Mouse (Mus musculus) c-Kit-positive CD71-positive TER-119-negative erythroid progenitor cells, embryonic 14.5 days (primary cell): ENCODE results near the gene Krtap8-1.

Experiments
- DNase-seq: peaks from one replicate; pipeline ENCODE4 v3.0.0-alpha.2; 2013; ENCODE audit warnings: low read depth

Gene Krtap8-1

DNA sequence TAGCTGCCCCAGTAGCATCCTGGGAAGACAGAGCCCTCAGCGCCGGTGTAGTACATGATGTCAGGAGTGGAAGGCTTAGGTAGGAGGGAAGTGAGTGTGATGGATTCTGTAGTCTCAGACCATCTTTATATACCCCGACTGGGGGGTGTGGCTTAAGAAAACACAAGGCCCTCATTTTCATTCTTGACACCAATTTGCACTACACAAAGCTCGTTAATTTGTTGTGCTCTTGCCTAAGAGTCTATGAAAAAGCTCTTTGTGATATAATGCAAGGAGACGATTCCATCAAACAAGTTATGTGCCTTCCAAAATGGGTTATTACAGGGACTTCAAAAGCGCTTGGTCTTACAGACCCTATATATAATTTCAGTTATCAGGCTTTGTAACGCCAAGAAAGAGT lies at the start of gene Krtap8-1:
TSS of gene Krtap8-1 (minus strand) at position 101 of the 400 bp plus-strand sequence.
- no peak for DNase-seq

DNA sequence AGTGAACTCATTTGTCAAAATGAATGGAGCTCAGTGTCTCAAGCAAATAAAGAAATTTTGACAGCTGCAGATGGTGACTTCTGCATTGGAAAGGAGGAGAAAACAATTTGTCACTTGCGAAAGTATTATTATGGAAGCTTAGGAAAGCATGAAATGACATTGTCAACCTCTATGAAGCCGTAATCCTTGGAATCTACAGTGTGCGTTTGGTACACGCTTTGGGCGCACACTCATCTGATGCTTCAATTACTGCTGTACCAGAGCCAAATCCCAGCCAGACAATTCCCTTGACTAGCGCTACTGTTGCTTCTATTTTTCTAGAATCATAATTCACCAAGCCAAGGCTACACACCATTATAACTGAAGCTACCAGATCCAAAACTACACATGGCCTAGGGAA lies 49.6 kb upstream of the Krtap8-1 start:
- no peak for DNase-seq

DNA sequence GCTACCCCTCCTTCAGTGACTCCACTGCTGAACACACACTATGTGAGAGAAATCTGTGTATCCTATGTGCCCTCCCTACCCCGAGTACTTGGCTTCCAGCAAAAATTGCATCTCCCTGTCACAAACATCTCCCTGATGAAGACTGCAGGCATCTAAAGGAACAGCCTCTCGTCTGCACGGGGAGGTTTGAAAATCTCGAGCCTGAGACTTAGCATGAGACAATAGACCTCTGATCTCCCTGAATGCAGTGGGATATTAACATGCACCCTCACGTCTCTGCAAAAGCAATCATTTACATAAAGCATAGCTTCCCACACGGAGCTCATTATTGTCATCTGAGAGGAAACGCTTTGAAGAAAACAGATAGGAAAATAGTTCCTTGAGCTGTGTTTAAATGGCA lies 42.8 kb upstream of the Krtap8-1 start:
- DNase-seq, result no peak

DNA sequence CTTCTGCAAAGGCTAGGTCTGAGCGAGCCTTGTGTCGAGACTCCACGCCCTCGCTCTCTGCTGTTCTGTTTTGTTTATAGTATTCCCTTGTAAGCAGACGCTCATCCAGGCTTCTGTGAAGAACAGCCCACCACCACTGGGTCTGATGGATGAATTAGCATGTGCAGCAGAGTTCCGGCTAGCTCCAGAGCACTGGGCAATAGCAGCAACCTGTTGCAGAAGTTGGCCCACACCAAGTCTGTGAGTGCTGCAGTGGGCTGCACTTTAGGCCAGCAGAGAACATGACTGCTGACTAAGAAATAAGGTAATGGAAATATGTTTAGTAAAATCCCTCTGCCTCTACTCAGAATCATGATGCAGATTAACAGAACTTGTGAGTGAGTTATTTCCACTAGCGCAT lies 42.1 kb upstream of the Krtap8-1 start:
- no peak for DNase-seq

DNA sequence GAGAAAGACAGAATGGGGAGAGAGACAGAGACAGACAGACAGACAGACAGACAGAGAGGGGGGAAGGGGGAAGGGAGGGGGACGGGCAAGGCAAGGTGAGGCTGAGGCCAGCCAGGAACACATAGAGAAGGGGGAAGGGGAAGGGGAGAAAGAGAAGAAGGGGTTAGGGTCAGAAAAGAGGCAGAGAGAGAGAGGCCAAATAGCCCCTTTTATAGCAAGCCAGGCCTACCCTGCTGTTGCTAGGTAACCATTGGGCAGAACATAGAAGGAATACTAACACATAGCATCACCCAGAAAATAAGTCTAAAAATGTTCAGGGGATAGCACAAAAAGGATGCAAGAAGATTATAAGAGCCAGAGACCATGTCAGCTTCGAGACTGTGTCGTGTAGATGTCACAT lies 40.6 kb upstream of the Krtap8-1 start:
- no peak for DNase-seq

DNA sequence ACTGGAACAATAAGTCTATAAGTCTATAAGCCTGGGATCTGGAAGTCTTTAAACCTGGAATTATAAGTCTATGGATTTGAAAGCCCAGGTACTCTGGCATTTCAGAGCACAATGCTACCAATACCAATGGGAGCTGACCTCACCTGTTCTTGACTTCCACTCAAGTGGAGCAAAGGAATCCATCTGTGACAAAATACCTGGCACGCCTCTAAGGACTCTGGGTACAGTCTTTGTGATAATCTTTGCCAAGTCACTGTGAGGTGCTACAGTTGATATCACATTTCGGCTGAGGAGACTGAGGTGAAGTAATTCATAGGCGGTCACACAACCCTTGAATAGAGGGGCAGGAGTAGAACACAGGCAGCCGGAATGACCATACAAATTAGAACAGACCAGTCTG lies 33.2 kb upstream of the Krtap8-1 start:
- DNase-seq, result no peak

DNA sequence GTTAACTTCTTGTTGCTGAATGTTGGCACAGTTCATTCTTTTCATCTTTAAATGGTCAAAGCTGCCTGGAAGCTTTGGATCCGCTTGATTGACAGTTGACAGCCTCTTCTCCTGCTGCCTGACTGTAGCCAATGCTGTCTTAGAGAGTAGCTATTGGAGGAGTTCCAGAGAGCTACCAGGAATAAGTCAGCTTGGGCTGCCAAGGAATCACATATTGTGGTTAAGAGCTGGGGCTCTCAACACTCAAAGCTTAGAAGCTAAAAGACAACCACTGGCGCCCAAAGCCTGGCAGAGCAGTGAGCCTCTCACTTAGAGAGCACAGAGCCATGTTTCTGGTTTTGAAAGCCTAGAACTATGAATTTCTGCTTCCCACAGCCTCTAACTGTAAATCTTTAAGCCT lies 32.8 kb upstream of the Krtap8-1 start:
- no peak for DNase-seq

DNA sequence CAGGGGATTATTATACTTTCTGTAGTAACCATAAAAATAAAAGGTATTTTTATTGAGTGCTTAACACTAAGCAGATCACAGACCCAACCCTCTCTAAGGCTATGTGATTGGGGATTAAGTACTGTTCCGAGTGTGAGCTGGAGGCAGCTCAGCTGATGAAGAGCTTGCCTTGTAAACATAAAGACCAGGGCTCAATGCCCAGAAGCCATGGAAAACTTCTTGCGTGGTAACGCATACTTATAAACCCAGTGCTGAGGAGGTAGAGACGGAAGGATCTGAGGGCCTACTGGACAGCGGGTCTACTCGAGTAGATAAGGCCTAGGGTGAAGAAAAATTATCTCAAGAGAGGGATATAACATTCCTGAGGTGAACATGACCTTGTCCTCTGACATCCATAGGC lies 32.3 kb upstream of the Krtap8-1 start:
- DNase-seq, result no peak

DNA sequence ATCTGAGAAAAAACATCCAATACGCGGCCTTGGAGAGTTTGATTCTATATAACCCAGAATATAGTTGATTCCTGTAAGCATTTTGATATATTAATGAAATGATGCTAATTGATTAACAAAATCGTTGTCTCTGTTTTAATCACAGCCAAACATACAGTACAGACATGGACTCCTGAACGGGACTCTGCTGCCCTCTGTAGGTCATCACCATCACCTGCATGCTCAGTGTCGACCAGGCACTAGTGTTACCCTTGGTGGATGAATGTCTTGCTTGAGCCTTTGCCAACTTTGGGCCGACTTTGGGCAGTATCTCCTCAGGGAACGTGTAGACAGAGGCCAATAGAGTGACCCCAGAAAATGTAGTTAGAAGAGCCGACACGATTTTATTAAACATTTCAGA lies 29.9 kb upstream of the Krtap8-1 start:
- DNase-seq, result no peak

DNA sequence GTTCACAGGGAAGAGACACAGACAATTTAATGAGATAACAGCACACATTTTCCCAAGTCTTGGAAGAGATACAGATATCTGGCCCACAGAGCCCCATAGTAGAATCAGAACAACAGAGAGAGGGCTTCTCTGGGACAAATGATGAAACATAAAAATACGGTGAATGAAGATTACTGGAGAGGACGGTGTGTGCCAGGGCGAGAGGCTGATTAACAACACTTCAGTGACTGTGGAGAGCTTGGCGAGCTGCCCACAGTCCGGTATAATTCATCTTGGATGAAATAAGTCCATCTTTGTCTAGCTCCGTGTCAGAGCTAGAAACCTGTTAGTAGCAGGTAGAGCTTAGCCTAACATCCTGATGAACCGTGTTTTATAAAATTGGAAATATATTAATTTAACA lies 25.7 kb upstream of the Krtap8-1 start:
- no peak for DNase-seq

DNA sequence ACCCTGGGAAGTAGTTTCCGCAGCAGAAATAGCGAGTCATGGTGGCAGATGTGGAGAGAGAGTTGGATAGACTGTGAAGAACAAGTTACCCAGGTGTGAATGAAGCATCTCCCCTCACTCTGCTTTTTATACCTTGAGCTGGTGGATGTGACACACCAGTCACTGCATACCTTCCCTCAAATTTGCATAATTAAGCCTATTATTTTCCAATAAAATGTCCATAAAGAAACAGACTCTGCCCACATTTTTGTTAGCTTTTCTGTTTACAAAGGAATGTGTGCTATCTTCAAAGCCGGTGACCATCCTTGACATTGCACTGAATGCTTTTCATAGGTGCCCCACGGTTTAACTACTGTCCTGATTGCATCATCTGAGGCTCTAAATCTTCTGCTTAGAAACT lies 20.5 kb upstream of the Krtap8-1 start, which contains the start of gene Krtap7-1:
TSS of gene Krtap7-1 (minus strand) at position 101 of the 400 bp plus-strand sequence.
- no peak for DNase-seq

DNA sequence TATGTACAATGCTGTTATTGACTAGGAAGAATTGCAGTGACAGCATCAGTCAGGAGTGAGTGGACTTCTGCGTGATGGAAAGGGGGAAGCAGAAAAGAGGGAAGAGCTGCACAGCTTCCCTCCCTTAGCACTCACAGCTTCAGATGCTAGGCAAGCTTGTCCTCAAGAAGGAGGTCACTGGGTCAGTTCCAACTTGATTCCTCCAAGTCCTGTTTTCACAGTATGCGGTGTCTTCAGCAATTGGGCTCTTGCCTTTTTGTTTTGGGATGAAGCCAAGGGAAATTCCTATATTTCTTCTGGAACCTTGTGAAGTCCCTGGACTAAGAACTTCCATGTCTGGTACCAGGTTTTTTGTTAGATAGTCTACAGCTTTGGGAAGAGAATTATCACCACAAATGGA lies 15.8 kb upstream of the Krtap8-1 start:
- DNase-seq, result no peak

DNA sequence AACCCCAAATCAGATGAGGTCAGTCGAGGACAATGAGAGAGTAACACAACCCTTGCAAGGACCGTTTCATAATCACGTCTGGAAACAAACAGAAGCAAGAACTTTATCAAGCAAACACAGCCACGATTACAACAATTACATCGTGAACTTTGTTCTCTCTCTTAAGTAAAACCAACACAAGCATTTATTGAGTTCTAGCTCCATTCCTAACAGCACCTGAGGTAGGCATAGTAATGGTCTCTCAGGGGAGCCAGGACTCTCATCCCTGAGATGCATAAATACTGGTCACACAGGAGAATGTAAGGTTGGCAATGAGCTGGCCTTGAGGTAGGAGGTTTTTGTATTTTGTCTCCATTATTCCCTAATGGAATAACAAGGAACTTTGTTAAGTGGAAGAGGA lies 14.1 kb upstream of the Krtap8-1 start:
- DNase-seq, result no peak

DNA sequence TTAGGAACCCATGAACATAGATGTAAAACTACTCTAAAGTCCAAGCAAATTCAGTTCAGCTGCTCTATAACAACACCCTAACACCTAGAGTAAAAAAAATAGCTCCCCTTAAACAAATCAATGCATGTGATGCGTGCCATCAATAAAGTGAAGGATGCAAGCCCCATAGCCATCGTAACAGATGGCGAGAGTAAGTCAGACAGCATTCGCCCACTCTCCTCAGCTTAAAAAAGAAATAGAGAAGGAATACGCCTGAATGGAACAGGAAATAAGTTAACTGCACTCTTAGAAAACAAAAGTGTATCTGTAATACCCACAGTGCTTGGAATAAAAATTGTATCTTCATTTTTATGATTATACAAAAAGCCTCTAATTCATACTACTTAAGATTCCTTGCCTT lies 9.2 kb upstream of the Krtap8-1 start:
- DNase-seq, result no peak

DNA sequence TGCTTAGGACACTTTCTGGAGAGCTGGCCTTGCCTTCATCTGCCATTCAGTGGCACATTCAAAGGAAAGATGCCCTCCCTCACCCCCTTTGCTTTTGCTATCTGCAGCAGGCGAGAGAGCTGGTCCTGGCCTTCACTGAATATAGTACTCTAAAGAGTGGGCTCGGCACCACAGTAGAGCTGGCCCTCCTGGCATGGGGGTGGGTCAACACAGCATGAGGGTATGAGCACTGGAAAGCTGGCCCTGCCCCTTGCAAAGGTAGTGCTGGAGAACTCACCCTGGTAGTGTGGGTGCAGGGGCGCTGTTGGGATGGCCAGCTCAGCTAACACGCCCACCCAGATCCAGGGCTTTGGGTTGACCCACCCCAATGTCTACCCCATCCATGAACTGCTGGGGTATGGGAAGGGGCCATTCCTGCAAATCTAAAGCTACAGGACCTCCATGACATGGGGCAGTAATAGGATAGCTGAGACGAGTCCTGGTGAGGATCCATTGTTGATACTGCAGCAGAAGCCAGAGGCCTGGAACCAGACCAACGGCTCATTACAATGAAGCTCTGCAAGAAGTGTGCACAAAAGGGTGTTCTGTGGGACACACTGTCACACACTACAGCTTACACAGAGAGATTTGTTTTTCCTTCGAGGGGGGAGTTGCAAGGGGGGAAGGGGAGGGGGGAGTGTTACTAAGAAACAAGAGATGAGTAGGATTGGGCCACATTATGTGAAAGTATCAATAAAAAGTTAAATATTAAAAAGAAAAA lies 7.8 kb upstream of the Krtap8-1 start:
- no peak for DNase-seq

DNA sequence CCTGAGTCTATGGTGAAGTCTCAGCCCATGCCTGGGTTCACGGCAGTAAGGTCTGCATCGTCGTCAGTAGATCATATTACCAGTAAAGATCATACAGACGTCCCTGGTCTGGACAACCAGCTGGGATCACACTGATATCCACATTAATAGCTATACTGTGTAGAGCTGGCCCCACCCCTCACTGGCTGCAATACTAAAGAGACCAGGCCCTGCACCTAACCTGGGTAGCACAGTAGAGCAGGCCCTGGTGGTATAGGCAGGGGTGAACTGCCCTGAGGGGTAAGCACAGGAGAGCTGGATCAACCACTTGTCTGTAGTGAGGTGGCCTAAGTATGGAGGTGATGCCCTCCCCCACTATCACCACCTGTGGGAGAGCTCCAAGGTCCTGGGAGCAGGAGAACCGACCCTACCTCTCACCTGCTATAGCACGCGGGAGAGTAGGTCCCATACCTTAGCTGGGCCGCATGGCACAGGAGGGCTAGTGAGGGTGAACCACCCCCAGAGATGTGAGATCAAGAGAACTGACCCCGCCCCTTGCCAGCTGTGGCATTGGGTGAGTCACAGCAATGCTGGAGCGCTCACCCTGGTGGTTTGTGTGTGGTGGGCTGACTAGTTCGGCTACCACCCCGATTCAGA lies 10.0 kb downstream of the Krtap8-1 start:
- no peak for DNase-seq

DNA sequence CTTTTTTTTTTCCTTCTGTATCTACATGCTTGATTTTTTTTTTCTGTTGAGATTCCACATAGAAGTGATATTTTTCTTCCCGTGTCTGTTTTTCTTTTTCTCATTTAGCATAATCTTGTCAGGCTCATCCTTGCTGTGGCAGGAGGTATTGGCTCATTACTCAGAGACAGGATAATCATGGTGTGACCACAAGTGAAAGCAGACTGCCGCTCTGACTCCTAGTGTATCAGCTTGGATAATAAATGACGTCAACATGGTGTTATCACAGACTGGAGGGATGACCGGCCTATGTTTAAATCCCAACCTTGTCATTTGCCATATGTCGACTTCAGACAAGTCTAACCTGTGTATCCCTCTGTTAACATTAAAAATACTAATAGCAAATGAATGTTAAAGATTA lies 26.6 kb downstream of the Krtap8-1 start:
- no peak for DNase-seq
